Mouse (Mus musculus) olfactory bulb, adult 2 months (tissue): Measurements from ENCODE around the gene Eno3.

ENCODE experiments used
- CTCF ChIP-seq: fragments of 200-500 bp; IDR thresholded peaks from 2 replicates; pipeline ENCODE4 v1.5.1; 2012; ENCODE audit warnings: low read depth, mild to moderate bottlenecking, low read length, moderate library complexity; ENCODE audit not compliant: insufficient read depth
- POLR2A ChIP-seq: fragments of 200-500 bp; IDR thresholded peaks from 2 replicates; pipeline ENCODE4 v1.6.1; 2012; ENCODE audit warnings: mild to moderate bottlenecking, low read depth, low read length, moderate library complexity; ENCODE audit not compliant: insufficient read depth

- TF ChIP-seq CTCF (no peak), POLR2A (peak; percentile 94)
Measured at GRCm38 (mm10) chr11:70646691-70647650, 10.0 kb upstream of the Eno3 start, which contains the start of the genes Rnf167 and Slc25a11.
